Mouse (Mus musculus) midbrain, embryonic 14.5 days (tissue): ENCODE measurements around the gene Ccr9. TPM values are rescaled to one million over a fixed set of nuclear protein-coding genes. Genes with fewer than 3 reads are reported as not detected.

Experiments
- ATAC-seq: fragments of 200-750 bp; cut with Nextera tagmentation; 2 replicates; pipeline ENCODE4 v1.8.0; 2017; ENCODE audit warnings: moderate number of reproducible peaks, moderate library complexity; ENCODE audit not compliant: low FRiP score, low TSS enrichment
- DNase-seq: peaks from one replicate; pipeline ENCODE4 v3.0.0-alpha.2; 2015
- H3K27ac ChIP-seq: fragments of 300-500 bp; sonication (generic); replicated peaks from 2 replicates; pipeline ENCODE4 v1.5.1; 2014; ENCODE audit warnings: mild to moderate bottlenecking, low read depth, low read length, moderate library complexity
- H3K27me3 ChIP-seq: fragments of 300-500 bp; sonication (generic); 2 replicates; pipeline ENCODE4 v1.6.1; 2014; ENCODE audit warnings: low read length, control low read depth, mixed read lengths; ENCODE audit not compliant: control insufficient read depth, insufficient read depth
- H3K36me3 ChIP-seq: fragments of 300-500 bp; sonication (generic); 2 replicates; pipeline ENCODE4 v1.6.1; 2014; ENCODE audit warnings: low read length, control low read depth; ENCODE audit not compliant: control insufficient read depth, insufficient read depth
- H3K4me1 ChIP-seq: fragments of 300-500 bp; sonication (generic); 2 replicates; pipeline ENCODE4 v1.6.1; 2014; ENCODE audit warnings: mild to moderate bottlenecking, antibody characterized with exemption, low read length, control low read depth; ENCODE audit not compliant: control insufficient read depth, insufficient read depth
- H3K4me2 ChIP-seq: fragments of 300-500 bp; sonication (generic); 2 replicates; pipeline ENCODE4 v1.6.1; 2014; ENCODE audit warnings: mild to moderate bottlenecking, low read length, moderate library complexity
- H3K4me3 ChIP-seq: fragments of 300-500 bp; sonication (generic); replicated peaks from 2 replicates; pipeline ENCODE4 v1.5.1; 2014; ENCODE audit warnings: low read depth, low read length
- H3K9ac ChIP-seq: fragments of 300-500 bp; sonication (generic); replicated peaks from 2 replicates; pipeline ENCODE4 v1.6.1; 2014; ENCODE audit warnings: mild to moderate bottlenecking, low read length, moderate library complexity
- H3K9me3 ChIP-seq: fragments of 300-500 bp; sonication (generic); 2 replicates; pipeline ENCODE4 v1.6.1; 2016; ENCODE audit warnings: low read length, control low read depth, mixed read lengths; ENCODE audit not compliant: control insufficient read depth
- WGBS: fragments of 180-500 bp; shearing (Covaris S2); extraction: QIAGEN DNeasy Blood & Tissue Kit; methylation state at CpG from one replicate; pipeline ENCODE4 v1.1.7; 2014; 5-methylcytosine and 5-hydroxymethylcytosine counted together
- polyA plus RNA-seq: library from polyadenylated mRNA; unstranded; fragments of >200 nt; fragmentation: Nextera tagmentation; extraction: Ambion mirVana; gene quantifications from 2 replicates; pipeline ENCODE4 v1.2.1, GENCODE M21; 2014

Ccr9 gene
- polyA plus RNA-seq, 1 experiment from 2014 or later = 0.51 TPM

- H3K9ac ChIP-seq = no peak overlapping the region
- no peak overlapping the region for H3K4me2 ChIP-seq
- H3K27ac ChIP-seq = no peak overlapping the region
- peaks cover 15% of the 10 kb centered on the region for H3K36me3 ChIP-seq
- 100% methylated on average over 1 of the region's 1 CpGs for WGBS
- no peaks in the 10 kb centered on the region for H3K27me3 ChIP-seq
- DNase-seq (no peak), ATAC-seq (no peak)
- no peak overlapping the region for H3K4me3 ChIP-seq
- H3K9me3 ChIP-seq = no peaks in the 10 kb centered on the region
- H3K4me1 ChIP-seq = no peaks in the 10 kb centered on the region
Measured at GRCm38 (mm10) chr9:123801527-123801926, 123.3 kb downstream of the Ccr9 start.

GRCm38 (mm10) chr9:123802421-123802820 lies 124.2 kb downstream of the Ccr9 start:
- DNase-seq (no peak), ATAC-seq (no peak)
- Histone ChIP-seq H3K27ac (no peak overlapping the region), H3K36me3 (peaks cover 10% of the 10 kb centered on the region), H3K4me3 (no peak overlapping the region), H3K9ac (no peak overlapping the region), H3K9me3 (no peaks in the 10 kb centered on the region), H3K4me1 (no peaks in the 10 kb centered on the region), H3K4me2 (no peak overlapping the region), H3K27me3 (no peaks in the 10 kb centered on the region)
- WGBS = 97% methylated on average over 2 of the region's 2 CpGs

- H3K9me3 ChIP-seq = no peaks in the 10 kb centered on the region
- ATAC-seq = no peak
- no peak overlapping the region for H3K9ac ChIP-seq
- H3K4me3 ChIP-seq = no peak overlapping the region
- H3K27ac ChIP-seq = no peak overlapping the region
- no peak overlapping the region for H3K4me2 ChIP-seq
- no peaks in the 10 kb centered on the region for H3K27me3 ChIP-seq
- H3K4me1 ChIP-seq = no peaks in the 10 kb centered on the region
- peaks cover 7% of the 10 kb centered on the region for H3K36me3 ChIP-seq
- no peak for DNase-seq
Measured at GRCm38 (mm10) chr9:123802896-123803295, 124.7 kb downstream of the Ccr9 start.

- 96% methylated on average over 2 of the region's 2 CpGs for WGBS
- H3K36me3 ChIP-seq = peaks cover 12% of the 10 kb centered on the region
- no peaks in the 10 kb centered on the region for H3K4me1 ChIP-seq
- ATAC-seq (no peak), DNase-seq (no peak)
- H3K4me2 ChIP-seq = no peak overlapping the region
- H3K27me3 ChIP-seq = no peaks in the 10 kb centered on the region
- no peaks in the 10 kb centered on the region for H3K9me3 ChIP-seq
- no peak overlapping the region for H3K4me3 ChIP-seq
- no peak overlapping the region for H3K27ac ChIP-seq
- H3K9ac ChIP-seq = no peak overlapping the region
Measured at GRCm38 (mm10) chr9:123805241-123805640, 127.0 kb downstream of the Ccr9 start.

GRCm38 (mm10) chr9:123806267-123806666 lies 128.0 kb downstream of the Ccr9 start, which contains the start of gene Cxcr6:
TSS of gene Cxcr6 (plus strand) at chr9:123806475.
- Histone ChIP-seq H3K27me3 (no peaks in the 10 kb centered on the region), H3K9ac (no peak within 1 kb of the TSS), H3K27ac (no peak within 1 kb of the TSS), H3K4me2 (no peak within 1 kb of the TSS), H3K9me3 (no peaks in the 10 kb centered on the region), H3K36me3 (peaks cover 17% of the 10 kb centered on the region; the same call in 1 of the 2 replicates), H3K4me1 (no peaks in the 10 kb centered on the region), H3K4me3 (no peak within 1 kb of the TSS)
- ATAC-seq = no peak
- DNase-seq = no peak
- whole genome bisulfite sequencing = 91% methylated on average over 5 of the region's 5 CpGs

- Histone ChIP-seq H3K9me3 (no peaks in the 10 kb centered on the region), H3K36me3 (peaks cover 22% of the 10 kb centered on the region), H3K27ac (no peak overlapping the region), H3K4me2 (no peak overlapping the region), H3K9ac (no peak overlapping the region), H3K27me3 (no peaks in the 10 kb centered on the region), H3K4me1 (no peaks in the 10 kb centered on the region), H3K4me3 (no peak overlapping the region)
- WGBS = 90% methylated on average over 7 of the region's 7 CpGs
- DNase-seq (no peak), ATAC-seq (no peak)
Measured at GRCm38 (mm10) chr9:123808583-123808982, 130.3 kb downstream of the Ccr9 start.

- peaks cover 43% of the 10 kb centered on the region for H3K36me3 ChIP-seq
- no peaks in the 10 kb centered on the region for H3K27me3 ChIP-seq
- H3K9ac ChIP-seq = no peak overlapping the region
- no peak for DNase-seq
- H3K27ac ChIP-seq = no peak overlapping the region
- H3K9me3 ChIP-seq = no peaks in the 10 kb centered on the region
- no peaks in the 10 kb centered on the region for H3K4me1 ChIP-seq
- no peak overlapping the region for H3K4me2 ChIP-seq
- ATAC-seq = no peak
- H3K4me3 ChIP-seq = no peak overlapping the region
- 97% methylated on average over 3 of the region's 3 CpGs for WGBS
Measured at GRCm38 (mm10) chr9:123811831-123812230, 133.6 kb downstream of the Ccr9 start.

GRCm38 (mm10) chr9:123814326-123814725 lies 136.1 kb downstream of the Ccr9 start:
- 81% methylated on average over 2 of the region's 2 CpGs for WGBS
- H3K36me3 ChIP-seq = peaks cover 62% of the 10 kb centered on the region
- DNase-seq = no peak

GRCm38 (mm10) chr9:123814821-123815220 lies 136.6 kb downstream of the Ccr9 start:
- Histone ChIP-seq H3K27ac (no peak overlapping the region), H3K4me1 (no peaks in the 10 kb centered on the region), H3K9me3 (no peaks in the 10 kb centered on the region), H3K9ac (no peak overlapping the region), H3K4me2 (no peak overlapping the region), H3K36me3 (peaks cover 58% of the 10 kb centered on the region), H3K27me3 (no peaks in the 10 kb centered on the region), H3K4me3 (no peak overlapping the region)
- DNase-seq (no peak), ATAC-seq (no peak)
- WGBS = 89% methylated on average over 4 of the region's 4 CpGs

More at GRCm38 (mm10) chr9:123814326-123814725, 136.1 kb downstream of the Ccr9 start:
- ATAC-seq = no peak
- Histone ChIP-seq H3K4me1 (no peaks in the 10 kb centered on the region), H3K4me3 (no peak overlapping the region), H3K4me2 (no peak overlapping the region), H3K27ac (no peak overlapping the region), H3K27me3 (no peaks in the 10 kb centered on the region), H3K9ac (no peak overlapping the region), H3K9me3 (no peaks in the 10 kb centered on the region)
